Mouse (Mus musculus): ENCODE measurements around the gene Pik3cd. TPM values are rescaled to one million over a fixed set of nuclear protein-coding genes. Genes with fewer than 3 reads are reported as not detected.

Pik3cd gene
- polyA plus RNA-seq (2014; fragmentation: Illumina TruSeq; extraction: RNeasy Lipid Tissue Mini Kit (QIAGEN cat#74804); ENCODE audit: low read depth, low replicate concordance) = not detected

DNA sequence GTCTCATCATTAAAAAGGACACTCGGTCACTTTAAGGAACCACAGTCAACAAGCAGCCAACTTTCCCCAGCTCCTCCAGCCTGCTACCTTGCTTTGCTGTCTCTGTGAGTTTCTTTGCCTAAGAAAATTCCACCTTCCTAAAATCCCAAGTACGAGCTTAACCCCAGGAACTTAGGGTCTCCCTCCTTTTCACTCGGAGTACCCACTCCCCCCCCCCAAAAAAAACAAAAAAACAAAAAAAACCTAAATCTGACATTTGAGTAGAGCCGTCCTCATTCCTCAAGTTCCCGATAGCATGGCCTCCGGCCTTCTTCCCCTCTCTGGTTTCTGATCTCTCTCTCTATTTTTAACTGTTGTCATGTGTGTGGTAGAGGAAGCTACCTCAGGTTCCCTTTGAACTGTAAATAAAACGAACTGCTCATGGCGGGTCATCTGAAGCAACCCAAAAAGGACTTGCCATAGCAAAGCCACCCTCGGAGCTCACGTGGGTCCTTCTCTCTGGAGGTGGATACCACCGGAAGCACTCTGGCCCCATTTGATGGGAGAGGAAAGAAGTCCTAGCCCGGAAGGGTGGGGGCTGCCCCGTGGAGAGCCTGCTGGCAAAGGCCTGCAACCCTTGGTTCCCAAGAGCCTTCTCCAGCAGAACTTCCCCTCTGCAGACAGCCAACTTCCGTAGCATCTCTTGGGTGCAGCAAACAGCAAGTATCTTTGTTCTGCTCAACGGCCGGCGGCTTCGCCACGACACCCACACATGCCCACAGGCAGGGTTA, at the start of gene Pik3cd:
Gene Pik3cd (minus strand): TSS at position 362 of the 770 bp plus-strand sequence.

DNA sequence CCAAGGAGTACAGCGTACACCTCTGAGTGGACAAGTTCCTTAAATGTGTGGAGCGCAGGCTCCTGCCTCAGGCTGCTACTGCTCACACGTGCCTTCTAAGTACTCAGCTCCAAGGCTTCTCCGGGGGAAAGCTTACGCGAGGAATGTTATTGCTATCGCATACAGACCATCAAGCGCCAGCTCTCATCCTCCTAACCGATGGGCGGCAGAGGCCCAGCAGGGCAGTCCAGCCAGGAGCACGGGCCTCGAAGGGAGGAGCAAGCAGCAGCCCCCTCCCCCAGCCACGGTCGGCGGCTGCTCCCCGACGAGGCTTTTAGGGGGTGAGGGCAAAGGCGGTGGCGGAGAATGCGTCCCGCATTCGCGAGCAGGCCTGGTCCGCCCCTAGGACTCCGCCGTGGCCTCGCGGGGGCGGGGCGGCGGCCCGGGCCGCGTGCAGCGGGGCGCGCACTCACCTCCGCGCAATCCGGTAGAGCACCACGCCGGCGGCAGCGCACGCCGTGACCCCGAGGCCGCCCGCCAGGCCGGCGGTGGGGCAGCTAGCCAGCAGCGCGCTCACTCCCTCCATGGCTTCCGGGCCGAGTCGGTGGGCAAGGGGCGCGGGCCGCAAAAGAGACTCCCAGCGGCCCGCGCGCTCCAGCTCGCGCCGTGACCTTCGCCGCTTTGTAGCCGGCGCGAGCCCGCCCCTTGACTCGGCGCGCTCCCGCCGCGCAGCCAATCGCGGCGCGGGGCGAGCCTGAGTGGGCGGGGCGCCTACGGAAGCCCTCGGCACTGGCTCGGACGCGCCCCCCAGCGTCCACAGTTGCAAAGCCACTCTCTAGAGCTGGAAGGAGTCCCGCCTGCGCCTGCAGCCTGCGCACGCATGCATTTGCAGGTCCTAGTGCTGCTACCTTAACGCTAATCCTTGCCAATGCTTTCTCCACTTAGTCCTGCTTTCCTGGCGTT, 35.3 kb upstream of the Pik3cd start, which contains the start of gene Tmem201:
Gene Tmem201 (minus strand): TSS at position 662 of the 942 bp plus-strand sequence.

Other genes starting within 250 kb of the Pik3cd start
- gene Rbp7, start 247.6 kb downstream of the Pik3cd start, polyA plus RNA-seq (2014; fragmentation: Illumina TruSeq; extraction: RNeasy Lipid Tissue Mini Kit (QIAGEN cat#74804); ENCODE audit: low read depth, low replicate concordance) = 2.8 TPM
- not detected for gene Tmem274, start 225.2 kb downstream of the Pik3cd start, polyA plus RNA-seq (2014; fragmentation: Illumina TruSeq; extraction: RNeasy Lipid Tissue Mini Kit (QIAGEN cat#74804); ENCODE audit: low read depth, low replicate concordance)
- gene Nmnat1, start 217.4 kb downstream of the Pik3cd start, polyA plus RNA-seq (2014; fragmentation: Illumina TruSeq; extraction: RNeasy Lipid Tissue Mini Kit (QIAGEN cat#74804); ENCODE audit: low read depth, low replicate concordance) = 6.9 TPM
- 39.8 TPM for gene Lzic, start 217.3 kb downstream of the Pik3cd start, polyA plus RNA-seq (2014; fragmentation: Illumina TruSeq; extraction: RNeasy Lipid Tissue Mini Kit (QIAGEN cat#74804); ENCODE audit: low read depth, low replicate concordance)
- 16.6 TPM for gene Ctnnbip1, start 184.3 kb downstream of the Pik3cd start, polyA plus RNA-seq (2014; fragmentation: Illumina TruSeq; extraction: RNeasy Lipid Tissue Mini Kit (QIAGEN cat#74804); ENCODE audit: low read depth, low replicate concordance)
- gene Clstn1, start 116.1 kb downstream of the Pik3cd start, polyA plus RNA-seq (2014; fragmentation: Illumina TruSeq; extraction: RNeasy Lipid Tissue Mini Kit (QIAGEN cat#74804); ENCODE audit: low read depth, low replicate concordance) = 24.4 TPM
- gene Tmem201, start 35.5 kb upstream of the Pik3cd start, polyA plus RNA-seq (2014; fragmentation: Illumina TruSeq; extraction: RNeasy Lipid Tissue Mini Kit (QIAGEN cat#74804); ENCODE audit: low read depth, low replicate concordance) = 1.2 TPM
- gene Slc25a33, start 71.7 kb upstream of the Pik3cd start, polyA plus RNA-seq (2014; fragmentation: Illumina TruSeq; extraction: RNeasy Lipid Tissue Mini Kit (QIAGEN cat#74804); ENCODE audit: low read depth, low replicate concordance) = 13.6 TPM

All from adrenal gland, adult 10 weeks (tissue).